ENCODE assay signal across 24 mouse cellular contexts in the genomic region with DNA sequence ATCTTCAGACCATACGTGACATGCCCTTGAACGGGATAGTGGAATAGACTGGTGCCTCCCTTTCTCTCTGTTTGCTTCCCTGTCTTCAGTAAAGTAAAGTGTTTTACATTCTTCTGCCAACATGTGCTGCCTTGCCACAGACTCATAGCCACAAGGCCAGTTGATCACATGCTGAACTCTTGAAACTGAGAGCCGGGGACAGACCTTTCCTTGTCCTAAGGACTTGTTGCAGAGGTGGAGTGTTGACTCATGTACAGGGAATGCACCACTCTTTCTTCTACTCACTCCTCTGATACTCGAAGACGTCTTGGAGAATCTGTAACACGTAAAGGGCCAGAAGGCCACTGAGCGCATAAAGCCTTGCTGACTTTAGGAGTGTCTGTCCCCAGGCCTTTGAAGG.
DNase-seq lines count a peak whose midpoint lies in the region; ATAC-seq and TF ChIP-seq lines count a peak whose summit lies in the region.
"Had no signal": no experiment of that assay in that cellular context is flagged by ENCODE, and none has a peak within 500 bp of the region (broad histone marks: within the 10 kb centered on the region; RNA-seq: fewer than 3 reads in every experiment).

No protein-coding gene starts in this region.

- no peak for ATAC-seq in liver, embryonic 13.5 days (ENCODE audit: low read depth)
- ATAC-seq in liver, embryonic 11.5 days (replicated peaks; ENCODE audit: low FRiP score), result no peak
- peak; percentile 98 for ATAC-seq in lung, postnatal 0 days
- peak; percentile 74 for ATAC-seq in stomach, postnatal 0 days (ENCODE audit: low FRiP score, low TSS enrichment)
- ATAC-seq: forebrain, embryonic 14.5 days; hindbrain, embryonic 16.5 days had no signal

- no peak for DNase-seq in liver, embryonic 13.5 days
- DNase-seq in liver, embryonic 11.5 days (ENCODE audit: low spot score), result no peak
- peak; percentile 80 for DNase-seq in gonadal fat pad, adult 2 months (ENCODE audit: low read depth)
- DNase-seq in lung, postnatal 0 days (ENCODE audit: low spot score), result peak; percentile 90
- no peak for DNase-seq in stomach, postnatal 0 days (ENCODE audit: low spot score)
- DNase-seq in layer of hippocampus, adult 9-11 months, result no peak
- DNase-seq in thymus, postnatal 25 days, result no peak
- no peak for DNase-seq in thymus, postnatal 14 days
- DNase-seq: adrenal gland, postnatal 25 days; cerebellum, adult 8-10 months; cerebellum, postnatal 36 days; gastrocnemius, postnatal 14 days; heart, adult 11 months; kidney, adult 8-10 months; kidney, postnatal 4 days; liver, postnatal 0 days had no signal

- peak; percentile 95 for TF ChIP-seq EP300 in lung, postnatal 0 days (IDR thresholded peaks at IDR 0.05)
- TF ChIP-seq EP300 in stomach, postnatal 0 days (optimal IDR thresholded peaks at IDR 0.05), result no peak

- H3K4me1 ChIP-seq in liver, embryonic 13.5 days (replicated peaks), result peaks cover 46% of the 10 kb centered on the region
- peaks cover 27% of the 10 kb centered on the region for H3K4me1 ChIP-seq in liver, embryonic 11.5 days (replicated peaks; ENCODE audit: control insufficient read depth, insufficient read depth, low read length)
- H3K4me1 ChIP-seq in lung, postnatal 0 days (ENCODE audit: insufficient read depth, low read depth, low read length), result peaks cover 5% of the 10 kb centered on the region; the same call in 1 of the 2 replicates
- no peaks in the 10 kb centered on the region for H3K4me1 ChIP-seq in stomach, postnatal 0 days (replicated peaks; ENCODE audit: control insufficient read depth, insufficient read depth)

- no peaks in the 10 kb centered on the region for H3K27me3 ChIP-seq in liver, embryonic 13.5 days
- H3K27me3 ChIP-seq in liver, embryonic 11.5 days (replicated peaks; ENCODE audit: control insufficient read depth, insufficient read depth, low read length), result no peaks in the 10 kb centered on the region
- no peaks in the 10 kb centered on the region for H3K27me3 ChIP-seq in lung, postnatal 0 days (replicated peaks; ENCODE audit: insufficient read depth, low read length)
- H3K27me3 ChIP-seq in stomach, postnatal 0 days (ENCODE audit: control insufficient read depth, insufficient read depth, low read length), result no peaks in the 10 kb centered on the region
- H3K27me3 ChIP-seq: heart, embryonic 15.5 days; limb, embryonic 12.5 days; megakaryocyte, embryonic 14.5 days; midbrain, embryonic 12.5 days had no signal

- no peak overlapping the region for H3K9ac ChIP-seq in liver, embryonic 13.5 days
- no peak overlapping the region for H3K9ac ChIP-seq in liver, embryonic 11.5 days (ENCODE audit: low read depth, low read length)
- H3K9ac ChIP-seq in lung, postnatal 0 days (replicated peaks; ENCODE audit: low read depth), result no peak overlapping the region
- no peak overlapping the region for H3K9ac ChIP-seq in stomach, postnatal 0 days (ENCODE audit: low read length)
- H3K9ac ChIP-seq: heart, embryonic 15.5 days; limb, embryonic 12.5 days; liver, postnatal 0 days; midbrain, embryonic 12.5 days had no signal

- H3K9me3 ChIP-seq in liver, embryonic 13.5 days (replicated peaks), result no peaks in the 10 kb centered on the region
- no peaks in the 10 kb centered on the region for H3K9me3 ChIP-seq in liver, embryonic 11.5 days (ENCODE audit: control insufficient read depth, low read length)
- H3K9me3 ChIP-seq in lung, postnatal 0 days (ENCODE audit: low read length), result no peaks in the 10 kb centered on the region
- H3K9me3 ChIP-seq in stomach, postnatal 0 days (ENCODE audit: control insufficient read depth, low read length), result no peaks in the 10 kb centered on the region
- H3K9me3 ChIP-seq: heart, embryonic 10.5 days; heart, embryonic 15.5 days; limb, embryonic 12.5 days; midbrain, embryonic 12.5 days had no signal

- WGBS in liver, embryonic 13.5 days (ENCODE audit: insufficient replicate concordance), result 80% methylated on average over 7 of the region's 7 CpGs
- WGBS in liver, embryonic 11.5 days, result 92% methylated on average over 7 of the region's 7 CpGs
- WGBS in lung, postnatal 0 days, result 60% methylated on average over 7 of the region's 7 CpGs
- WGBS in stomach, postnatal 0 days, result 69% methylated on average over 7 of the region's 7 CpGs

- TF ChIP-seq CTCF in lung, postnatal 0 days (IDR thresholded peaks at IDR 0.05), result no peak
- no peak for TF ChIP-seq CTCF in stomach, postnatal 0 days (IDR thresholded peaks at IDR 0.05; ENCODE audit: low read depth)

- H3K4me2 ChIP-seq in liver, embryonic 13.5 days, result no peak overlapping the region
- H3K4me2 ChIP-seq in liver, embryonic 11.5 days, result no peak overlapping the region
- H3K4me2 ChIP-seq in lung, postnatal 0 days (replicated peaks; ENCODE audit: low read depth, low read length), result no peak overlapping the region
- no peak overlapping the region for H3K4me2 ChIP-seq in stomach, postnatal 0 days (replicated peaks; ENCODE audit: low read depth)
- H3K4me2 ChIP-seq: heart, embryonic 15.5 days; limb, embryonic 12.5 days; midbrain, embryonic 12.5 days had no signal

- peaks cover 6% of the 10 kb centered on the region for H3K36me3 ChIP-seq in liver, embryonic 13.5 days
- peaks cover 6% of the 10 kb centered on the region; the same call in 1 of the 2 replicates for H3K36me3 ChIP-seq in liver, embryonic 11.5 days (ENCODE audit: control insufficient read depth, insufficient read depth, low read length)
- H3K36me3 ChIP-seq in lung, postnatal 0 days (ENCODE audit: insufficient read depth, low read length), result no peaks in the 10 kb centered on the region
- H3K36me3 ChIP-seq in stomach, postnatal 0 days (ENCODE audit: control insufficient read depth, insufficient read depth, low read length), result peaks cover 5% of the 10 kb centered on the region; the same call in 1 of the 2 replicates
- H3K36me3 ChIP-seq: midbrain, embryonic 12.5 days had no signal

- H3K4me3 ChIP-seq in liver, embryonic 13.5 days (replicated peaks), result no peak overlapping the region
- no peak overlapping the region for H3K4me3 ChIP-seq in liver, embryonic 11.5 days (ENCODE audit: low read depth, low read length)
- no peak overlapping the region for H3K4me3 ChIP-seq in lung, postnatal 0 days (ENCODE audit: low read depth, low read length)
- no peak overlapping the region for H3K4me3 ChIP-seq in stomach, postnatal 0 days (ENCODE audit: low read depth, low read length)
- H3K4me3 ChIP-seq: heart, embryonic 10.5 days; heart, embryonic 15.5 days; limb, embryonic 12.5 days; midbrain, embryonic 12.5 days had no signal

- H3K27ac ChIP-seq in liver, embryonic 13.5 days, result 0 out of 2 replicates have a peak overlapping the region, but pooled peaks have one; percentile 26
- H3K27ac ChIP-seq in liver, embryonic 11.5 days (ENCODE audit: low read depth, low read length), result no peak overlapping the region
- 0 out of 2 replicates have a peak overlapping the region, but pooled peaks have one; percentile 5 for H3K27ac ChIP-seq in lung, postnatal 0 days (ENCODE audit: low read length)
- no peak overlapping the region; the same call in 1 of the 2 replicates for H3K27ac ChIP-seq in stomach, postnatal 0 days (replicated peaks)
- H3K27ac ChIP-seq: heart, embryonic 15.5 days; kidney, postnatal 0 days; limb, embryonic 12.5 days; midbrain, embryonic 12.5 days had no signal

Comparison
In these comparisons a context has a peak if more than half of its experiments do, and no peak if none do; other contexts are left out.
1. H3K27ac ChIP-seq: peak in liver, embryonic 13.5 days (single experiment) and lung, postnatal 0 days (single experiment); none in liver, embryonic 11.5 days (single experiment) and stomach, postnatal 0 days (single experiment).
2. ATAC-seq: peak in lung, postnatal 0 days (single experiment) and stomach, postnatal 0 days (single experiment); none in liver, embryonic 13.5 days (single experiment) and liver, embryonic 11.5 days (single experiment).
3. DNase-seq: peak in gonadal fat pad, adult 2 months (single experiment) and lung, postnatal 0 days (single experiment); none in liver, embryonic 13.5 days (single experiment), liver, embryonic 11.5 days (single experiment), stomach, postnatal 0 days (single experiment), layer of hippocampus, adult 9-11 months (single experiment), thymus, postnatal 25 days (single experiment) and thymus, postnatal 14 days (single experiment).